Mouse (Mus musculus) lung, adult 2 months (tissue): ENCODE data around the gene Cgnl1.

Experiments used
- CTCF ChIP-seq: fragments of 200-500 bp; IDR thresholded peaks from 2 replicates; pipeline ENCODE4 v1.5.1; 2011; ENCODE audit warnings: mild to moderate bottlenecking, low read length, control low read depth; ENCODE audit not compliant: insufficient read depth
- POLR2A ChIP-seq: fragments of 200-500 bp; IDR thresholded peaks from 2 replicates; pipeline ENCODE4 v1.6.1; 2011; ENCODE audit warnings: low read depth, mild to moderate bottlenecking, control low read depth, low read length, borderline replicate concordance; ENCODE audit errors: extremely low read depth

GRCm38 (mm10) chr9:71623871-71624569 lies 147.4 kb downstream of the Cgnl1 start:
- TF ChIP-seq CTCF = peak; percentile 92
- no peak for TF ChIP-seq POLR2A
